Mouse (Mus musculus) erythroblast, embryonic 14.5 days (primary cell): Measurements from ENCODE around the gene Hist1h4h.

ENCODE experiments used
- GATA1 ChIP-seq: IDR thresholded peaks from 2 replicates; pipeline ENCODE4 v1.6.1; 2012; ENCODE audit warnings: low read length, inconsistent platforms, mixed read lengths
- TAL1 ChIP-seq: IDR thresholded peaks from 3 replicates; pipeline ENCODE4 v1.6.1; 2012; ENCODE audit warnings: low read length, inconsistent platforms, mixed read lengths

GRCm38 (mm10) chr13:23485271-23485670 is 45.6 kb upstream of the Hist1h4h start:
- no peak for TF ChIP-seq TAL1
- TF ChIP-seq GATA1: no peak
